Mouse (Mus musculus): ENCODE measurements at regions not wholly inside any gene's neighbourhood (a gene's known extent, or its start where the extent isn't known, plus 50 kb on each side); places are given as distances from the start of the nearest gene placed in this dataset.

DNA sequence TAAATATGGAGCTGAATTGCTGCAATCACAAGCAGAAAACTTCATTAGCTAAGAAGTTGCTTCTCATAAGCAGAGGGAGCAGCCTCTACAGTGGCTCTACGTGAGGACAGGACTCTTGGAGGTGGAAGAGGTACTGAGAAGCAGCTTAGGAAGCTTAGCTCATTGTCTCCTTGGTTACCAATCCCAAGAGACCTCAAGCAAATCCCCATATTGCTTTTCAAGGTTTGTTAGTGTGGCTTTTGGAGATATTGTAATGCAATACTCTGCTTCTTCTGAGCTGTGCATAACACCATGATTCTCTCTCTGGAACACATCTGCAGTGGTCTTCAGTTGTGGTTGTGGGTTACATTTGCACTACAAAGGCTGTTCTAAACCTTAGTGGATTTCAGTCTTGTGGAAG lies 106.9 kb downstream of the Tent5c start:
- TF ChIP-seq GATA1 (IDR thresholded peaks at IDR 0.05; ENCODE audit: borderline replicate concordance, low read length): no peak
- TF ChIP-seq FLI1 (IDR thresholded peaks at IDR 0.05; ENCODE audit: low read length): no peak

Measured in megakaryocyte, embryonic 14.5 days (primary cell).